Mouse (Mus musculus) hematopoietic multipotent progenitor cell, adult 10-12 weeks (in vitro differentiated cells): Measurements from ENCODE around the gene Sspo. TPM values are rescaled to one million over a fixed set of nuclear protein-coding genes. Genes with fewer than 3 reads are reported as not detected.

Experiments
- polyA plus RNA-seq: library from polyadenylated mRNA; stranded (reverse); fragments of >175 nt; gene quantifications from 2 replicates; pipeline ENCODE4 v1.2.3, GENCODE M21; 2012; ENCODE audit warnings: low replicate concordance

The Sspo gene
- polyA plus RNA-seq = 1.2 and 2.9 TPM in 2 replicates

DNA sequence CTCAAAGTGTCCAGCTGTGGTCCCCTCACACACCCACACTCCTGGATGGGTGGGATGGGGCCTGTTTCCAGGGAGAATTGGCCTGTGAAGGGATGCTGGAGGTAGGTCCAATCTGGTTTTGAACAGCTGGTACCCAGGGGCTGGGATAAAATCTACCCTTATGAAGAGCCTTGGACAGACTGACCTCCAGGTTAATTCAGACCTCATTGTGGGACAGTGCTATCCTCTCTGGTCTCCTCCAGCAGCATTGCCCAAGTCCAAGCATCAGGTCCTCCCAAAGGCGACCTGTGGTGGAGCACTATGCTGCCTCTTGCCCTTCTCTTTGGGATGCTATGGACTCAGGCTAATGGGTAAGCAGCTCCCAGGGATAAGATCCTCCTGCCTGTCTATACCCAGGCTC, at the start of gene Sspo:
Gene Sspo (plus strand): TSS at position 301 of the 400 bp plus-strand sequence.

DNA sequence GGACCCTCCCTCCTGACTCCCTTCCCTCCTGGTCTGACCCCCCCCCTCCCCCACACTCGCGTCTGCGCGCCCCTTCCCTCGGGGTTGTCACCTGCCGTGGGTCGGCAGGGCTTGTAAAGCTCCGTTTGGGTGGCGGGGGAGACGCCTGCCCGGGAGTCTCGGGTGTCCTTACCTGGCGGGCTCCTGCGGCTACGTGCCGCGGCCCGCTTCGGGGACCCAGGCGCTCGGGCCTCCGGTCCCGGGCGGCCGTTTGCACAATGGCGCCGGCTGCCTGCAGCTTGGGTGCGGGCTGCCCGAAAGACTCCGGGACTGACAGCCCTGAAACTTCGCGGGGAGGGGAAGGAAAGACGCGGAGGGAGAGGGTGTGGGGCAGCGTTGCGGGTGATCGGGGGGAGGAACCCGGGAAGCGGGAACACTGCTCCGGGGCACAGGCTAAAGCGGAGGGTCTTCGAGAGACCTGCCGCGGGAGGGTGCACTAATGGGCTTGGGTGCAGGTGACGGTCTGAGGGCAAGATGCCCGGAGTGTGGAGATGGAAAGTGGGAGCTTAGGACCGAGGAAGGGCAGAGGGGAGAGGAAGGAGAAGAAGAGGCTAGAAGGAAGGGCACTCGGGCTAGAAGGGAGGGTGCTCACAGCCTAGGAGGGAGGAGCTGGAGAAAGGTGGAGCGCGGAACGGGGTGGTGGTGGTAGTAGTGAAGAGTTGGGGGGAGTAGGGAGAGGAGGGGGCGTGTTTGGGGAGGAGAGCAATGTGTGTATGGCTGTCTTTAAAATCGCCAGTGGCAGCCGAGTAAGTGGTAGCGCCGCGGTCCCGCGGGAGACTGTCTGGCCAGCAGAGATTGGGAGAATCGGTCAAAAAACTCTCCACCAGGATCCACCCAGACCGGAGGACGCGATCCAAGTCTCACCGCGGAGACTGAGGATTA, 2.6 kb upstream of the Sspo start, which contains the start of gene Zfp467:
Gene Zfp467 (minus strand): TSS at position 645 of the 921 bp plus-strand sequence.

DNA sequence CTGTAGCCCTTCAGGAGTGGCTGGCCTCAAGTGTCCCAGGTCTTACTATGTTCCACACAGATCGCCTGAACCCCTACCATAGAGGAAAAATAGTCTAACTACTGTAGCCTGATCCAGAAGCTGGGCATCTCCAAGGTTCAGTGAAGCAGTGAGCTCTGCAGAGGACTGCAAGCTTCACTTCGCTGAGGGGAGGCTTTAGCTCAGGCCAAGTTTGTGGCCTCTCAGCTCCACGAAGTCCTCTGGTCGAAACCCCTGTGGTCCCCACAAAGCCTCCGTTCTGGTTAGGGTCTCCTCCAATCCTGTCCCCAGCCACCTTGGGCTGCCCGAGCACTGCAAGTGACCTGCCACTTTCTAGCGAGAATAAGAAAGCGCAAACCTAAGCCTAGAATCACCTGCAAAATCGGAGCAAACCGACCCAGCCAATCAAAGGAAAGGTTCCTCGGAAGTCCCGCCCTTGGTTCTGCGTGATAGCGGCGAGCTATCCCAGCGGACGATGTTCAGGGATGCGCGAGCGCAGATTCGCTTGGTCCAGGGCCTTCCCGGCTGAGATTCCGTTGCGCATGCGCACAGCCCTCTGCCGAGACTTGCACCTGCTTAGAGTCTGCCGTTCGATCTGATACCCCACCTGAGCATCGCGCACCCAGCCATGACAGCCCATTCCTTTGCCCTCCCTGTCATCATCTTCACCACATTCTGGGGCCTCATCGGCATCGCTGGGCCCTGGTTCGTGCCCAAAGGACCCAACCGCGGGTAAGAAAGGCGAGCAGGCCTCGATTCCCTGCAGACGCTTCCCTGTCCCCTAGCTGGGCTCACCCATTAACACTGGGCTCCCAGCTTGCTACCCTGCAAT, 89.3 kb downstream of the Sspo start, which contains the start of gene Atp6v0e2:
Gene Atp6v0e2 (plus strand): TSS at position 511 of the 850 bp plus-strand sequence.

Other genes starting within 250 kb of the Sspo start
- 16.8 and 36.8 TPM in 2 replicates for gene Krba1, start 52.6 kb upstream of the Sspo start, polyA plus RNA-seq
- 25.2 and 31.2 TPM in 2 replicates for gene Zfp467, start 2.4 kb upstream of the Sspo start, polyA plus RNA-seq
- gene Atp6v0e2, start 89.4 kb downstream of the Sspo start, polyA plus RNA-seq = 0.94 and 5.5 TPM in 2 replicates
- 55.0 and 57.4 TPM in 2 replicates for gene Lrrc61, start 106.6 kb downstream of the Sspo start, polyA plus RNA-seq
- gene Rarres2, start 124.6 kb downstream of the Sspo start, polyA plus RNA-seq = 0.35 TPM in 1 of 2 replicates, not detected in the other
- not detected in 2 replicates for gene Gm45021, start 141.4 kb downstream of the Sspo start, polyA plus RNA-seq
- gene Repin1, start 145.7 kb downstream of the Sspo start, polyA plus RNA-seq = 21.7 and 39.5 TPM in 2 replicates
- not detected in 2 replicates for gene Gm44965, start 145.7 kb downstream of the Sspo start, polyA plus RNA-seq
- 2.9 and 3.6 TPM in 2 replicates for gene Zfp775, start 153.8 kb downstream of the Sspo start, polyA plus RNA-seq
- gene AI854703, start 178.5 kb downstream of the Sspo start, polyA plus RNA-seq = 0.58 and 1.2 TPM in 2 replicates
- gene Gimap8, start 199.0 kb downstream of the Sspo start, polyA plus RNA-seq = 40.6 and 47.5 TPM in 2 replicates
- 2.5 and 8.7 TPM in 2 replicates for gene Gimap9, start 227.9 kb downstream of the Sspo start, polyA plus RNA-seq
- gene Gimap4, start 236.3 kb downstream of the Sspo start, polyA plus RNA-seq = 16.1 and 52.6 TPM in 2 replicates